Mouse (Mus musculus) cerebellum, adult 9-10 months (tissue): ENCODE measurements around the gene Tldc2.

Experiments
- DNase-seq: peaks from one replicate; pipeline ENCODE4 v3.0.0; 2022

Gene Tldc2

GRCm38 (mm10) chr2:157086796-157087195, at the start of gene Tldc2:
Tldc2 (plus strand) TSS chr2:157087055.
- DNase-seq, result peak; percentile 11

- no peak for DNase-seq
These were observed 49.6 kb upstream of the Tldc2 start for GRCm38 (mm10) chr2:157037303-157037702.

DNA sequence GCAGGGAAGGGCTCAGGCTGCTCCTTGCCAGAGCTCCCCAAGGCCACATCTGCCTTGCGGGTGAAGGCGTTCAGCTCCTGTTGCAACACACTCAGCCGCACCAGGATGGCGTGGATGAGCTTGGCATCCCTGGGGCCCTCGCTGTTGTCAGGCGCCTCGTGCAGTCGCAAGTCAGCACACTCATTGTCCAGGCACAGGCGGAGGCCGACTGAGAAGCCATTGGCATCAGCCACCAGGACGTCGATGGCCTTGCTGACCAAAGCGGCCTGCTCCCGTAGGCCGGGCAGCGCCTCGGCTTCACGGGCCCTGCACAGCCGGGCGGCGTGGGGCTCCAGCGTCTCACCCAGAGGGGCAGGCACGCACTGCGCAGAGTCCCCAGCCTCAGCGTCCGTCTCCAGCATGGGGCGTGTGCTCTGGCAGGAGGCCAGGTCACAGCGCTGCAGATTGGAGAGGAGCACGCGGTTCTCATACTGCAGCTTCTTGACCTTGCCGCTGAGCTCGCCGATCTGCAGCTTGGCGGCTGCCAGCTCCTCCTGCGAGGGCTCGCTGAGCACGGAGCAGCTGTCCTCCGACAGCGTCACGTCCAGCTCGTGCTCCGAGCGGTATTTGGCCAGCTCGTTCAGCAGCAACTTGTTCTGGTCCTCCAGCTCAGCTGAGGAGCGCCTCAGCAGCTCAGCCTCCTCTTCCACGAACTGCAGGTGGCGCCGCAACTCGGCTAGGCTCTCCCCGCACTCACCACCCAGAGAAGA, 46.8 kb upstream of the Tldc2 start:
- peak; percentile 62 for DNase-seq

DNA sequence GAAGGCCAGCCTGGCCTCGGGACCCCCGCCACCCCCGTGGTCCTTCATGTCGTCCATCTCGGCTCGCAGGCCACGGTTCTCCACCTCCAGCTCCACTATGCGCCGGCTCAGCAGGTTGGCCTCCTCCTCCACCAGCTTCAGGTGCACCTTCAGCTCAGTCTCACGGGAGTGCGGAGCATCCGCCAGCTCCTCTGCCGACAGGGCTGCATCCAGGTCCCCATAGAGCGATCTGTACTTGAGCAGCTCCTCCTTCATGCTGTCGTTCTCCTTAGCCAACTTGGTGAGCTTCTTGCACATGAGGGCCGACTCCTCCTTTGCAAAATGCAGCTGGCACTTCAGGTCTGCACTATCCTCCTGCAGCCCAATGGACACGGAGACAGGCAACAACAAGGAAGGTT, 46.2 kb upstream of the Tldc2 start:
- peak; percentile 56 for DNase-seq

DNA sequence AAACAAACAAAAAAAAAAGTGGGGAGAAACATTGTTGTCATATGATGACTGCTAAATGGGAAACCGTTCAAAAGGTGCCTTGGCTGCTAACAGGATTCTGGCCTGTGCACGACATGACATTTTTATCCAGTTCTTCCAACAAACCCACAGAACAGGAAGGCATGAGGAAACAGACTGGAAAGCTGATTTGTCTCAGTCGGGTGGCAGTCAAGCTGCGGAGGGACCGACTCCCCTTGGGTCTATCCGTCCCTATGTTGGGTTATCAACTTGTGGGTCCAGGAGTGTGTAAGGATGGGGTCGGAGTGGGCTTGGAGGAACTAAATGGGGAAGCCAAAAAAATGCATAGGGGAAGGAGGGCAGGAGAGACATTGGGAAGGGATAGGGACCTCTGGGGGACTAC, 45.4 kb upstream of the Tldc2 start:
- DNase-seq, result peak; percentile 55

DNA sequence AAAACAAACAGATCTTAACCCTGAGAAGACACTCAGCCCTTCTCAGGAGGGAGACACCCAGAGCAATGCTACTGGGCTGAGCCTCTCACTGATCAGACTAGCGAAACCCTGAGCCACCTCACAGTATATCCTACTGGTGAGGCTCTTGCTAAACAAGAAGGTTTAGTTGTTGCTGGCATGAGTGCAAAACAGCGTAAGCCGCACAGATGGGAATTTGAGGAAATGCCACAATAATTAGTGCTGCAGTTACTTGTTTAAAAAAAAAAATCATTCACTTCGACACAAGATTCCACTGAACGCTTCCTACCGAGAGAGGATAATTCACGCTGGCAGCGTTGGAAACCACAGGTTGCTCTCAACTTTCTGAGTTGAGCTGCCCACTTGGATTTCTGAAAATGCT, 43.3 kb upstream of the Tldc2 start:
- no peak for DNase-seq

GRCm38 (mm10) chr2:157043987-157044386, 42.9 kb upstream of the Tldc2 start:
- DNase-seq, result no peak

DNA sequence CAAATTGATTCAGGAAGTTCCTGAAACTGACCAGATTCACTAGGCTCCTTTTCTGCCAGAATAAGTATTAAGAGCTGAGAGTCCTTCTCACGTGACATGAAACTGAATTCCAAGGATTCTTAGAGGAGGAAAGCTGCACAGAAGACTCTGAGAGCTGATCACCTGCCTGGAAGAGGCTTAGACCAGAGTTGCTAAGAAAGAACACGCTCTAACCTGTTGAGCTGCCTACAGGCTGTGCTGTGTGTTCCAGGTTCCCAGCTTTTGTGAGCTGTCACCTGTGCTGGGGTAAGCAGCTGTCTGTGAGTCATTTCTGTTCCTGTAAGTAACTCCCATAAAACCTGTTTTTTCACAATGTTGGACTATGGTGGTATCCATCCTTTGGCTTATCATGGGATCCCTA, 40.9 kb upstream of the Tldc2 start:
- no peak for DNase-seq

DNA sequence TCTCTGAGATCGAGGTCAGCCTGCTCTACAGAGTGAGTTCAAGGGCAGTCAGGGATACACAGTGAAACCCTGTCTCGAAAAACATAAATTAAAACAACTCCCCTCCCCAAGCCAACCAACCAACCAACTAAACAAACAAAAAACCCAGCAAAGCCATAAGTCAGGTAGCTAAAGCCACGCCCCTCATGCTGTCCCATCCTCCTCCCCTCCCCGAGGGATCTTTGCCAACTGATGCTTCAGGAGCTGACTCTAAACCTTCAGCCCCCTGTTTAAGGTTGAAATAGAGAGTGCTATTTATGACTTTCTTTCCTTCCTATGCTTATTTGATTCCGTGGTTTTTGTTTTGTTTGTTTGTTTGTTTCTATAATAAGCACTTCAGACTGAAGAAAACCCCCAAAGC, 39.9 kb upstream of the Tldc2 start:
- DNase-seq, result no peak

GRCm38 (mm10) chr2:157048395-157049181, 38.3 kb upstream of the Tldc2 start:
- no peak for DNase-seq

DNA sequence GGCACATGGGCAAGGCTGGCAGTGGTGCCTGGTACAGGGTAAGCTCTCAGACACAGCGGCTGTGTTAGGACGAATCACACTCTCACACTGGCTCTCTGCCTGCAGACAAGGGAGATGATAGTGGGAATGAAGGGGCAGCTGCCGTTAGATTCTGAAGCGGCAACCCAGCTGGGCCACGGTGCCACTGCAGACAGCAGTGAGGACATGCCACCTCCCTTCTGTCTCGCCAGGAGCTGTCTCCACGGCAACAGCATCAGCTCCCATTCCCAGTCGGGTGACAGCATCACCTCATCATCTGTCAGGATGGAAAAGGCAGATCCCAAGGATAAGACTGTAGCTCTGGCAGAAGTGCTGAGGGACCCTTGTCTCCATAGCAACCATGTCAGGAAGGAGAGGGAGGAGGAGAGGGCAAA, 37.0 kb upstream of the Tldc2 start:
- no peak for DNase-seq

DNA sequence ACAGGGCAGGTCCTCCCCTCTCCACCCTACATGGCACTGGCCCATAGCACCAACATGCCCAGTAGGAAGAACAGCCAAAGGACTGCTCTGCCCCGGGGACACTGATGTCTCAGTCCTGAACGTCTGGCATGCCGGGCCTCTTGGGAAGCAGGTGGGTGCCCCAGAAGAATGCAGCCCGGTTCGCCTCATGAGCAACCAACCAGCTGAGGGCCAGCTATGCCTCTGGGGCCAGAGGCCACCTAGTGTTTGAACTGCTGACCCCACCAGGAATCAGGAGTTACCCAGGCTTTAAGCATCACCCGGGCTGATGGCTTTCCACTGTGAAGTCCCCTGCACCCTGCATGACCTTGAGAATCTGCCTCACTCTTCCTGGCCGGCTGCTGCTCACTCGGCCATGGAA, 34.4 kb upstream of the Tldc2 start:
- DNase-seq, result no peak

GRCm38 (mm10) chr2:157053124-157053523, 33.7 kb upstream of the Tldc2 start:
- no peak for DNase-seq

GRCm38 (mm10) chr2:157053787-157054186, 33.1 kb upstream of the Tldc2 start:
- no peak for DNase-seq

- DNase-seq, result no peak
These were observed 32.6 kb upstream of the Tldc2 start for GRCm38 (mm10) chr2:157054297-157054696.

GRCm38 (mm10) chr2:157054816-157055215, 32.0 kb upstream of the Tldc2 start:
- DNase-seq, result no peak

DNA sequence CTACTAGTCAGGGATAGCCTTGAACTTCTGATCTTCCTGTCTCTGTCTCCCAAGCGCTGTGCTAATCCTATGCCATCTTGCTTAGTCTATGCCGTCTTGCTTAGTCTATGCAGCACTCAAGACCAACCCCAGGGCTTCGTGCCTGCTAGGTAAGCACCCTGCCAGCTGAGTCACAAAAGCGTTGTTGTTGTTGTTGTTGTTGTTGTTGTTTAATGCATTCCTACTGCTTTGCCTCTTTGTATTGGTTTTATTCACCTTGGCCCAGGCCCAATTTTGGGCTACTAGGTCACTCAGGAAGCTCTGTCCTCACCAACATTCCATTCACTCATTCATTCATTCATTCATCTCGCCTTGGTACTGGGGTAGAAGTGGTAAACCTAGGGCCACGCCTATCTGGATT, 31.1 kb upstream of the Tldc2 start:
- no peak for DNase-seq

GRCm38 (mm10) chr2:157057186-157057585, 29.7 kb upstream of the Tldc2 start:
- no peak for DNase-seq

GRCm38 (mm10) chr2:157057758-157058157, 29.1 kb upstream of the Tldc2 start:
- DNase-seq, result no peak

- peak; percentile 82 for DNase-seq
These were observed 28.4 kb upstream of the Tldc2 start for GRCm38 (mm10) chr2:157058342-157058998.

DNA sequence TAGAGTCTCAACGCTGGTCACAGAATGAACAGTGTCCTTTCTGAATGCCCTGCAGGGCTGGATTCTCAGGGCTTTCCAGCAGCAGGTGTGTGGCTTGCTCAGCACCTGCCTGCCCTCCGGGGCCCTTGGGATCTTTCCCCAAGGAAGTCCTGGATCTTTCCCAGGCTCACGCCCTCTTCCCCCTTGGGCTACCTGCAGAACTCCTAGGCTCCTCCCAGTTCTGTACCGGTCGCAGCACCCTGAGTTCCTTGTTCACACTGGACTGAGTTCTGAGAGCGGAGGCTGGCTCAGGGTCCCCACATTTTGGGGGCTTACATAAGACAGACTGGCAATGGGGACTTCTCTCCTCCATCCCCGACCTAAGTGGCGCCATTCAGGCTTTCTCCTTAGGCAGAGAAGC, 27.7 kb upstream of the Tldc2 start:
- no peak for DNase-seq

DNA sequence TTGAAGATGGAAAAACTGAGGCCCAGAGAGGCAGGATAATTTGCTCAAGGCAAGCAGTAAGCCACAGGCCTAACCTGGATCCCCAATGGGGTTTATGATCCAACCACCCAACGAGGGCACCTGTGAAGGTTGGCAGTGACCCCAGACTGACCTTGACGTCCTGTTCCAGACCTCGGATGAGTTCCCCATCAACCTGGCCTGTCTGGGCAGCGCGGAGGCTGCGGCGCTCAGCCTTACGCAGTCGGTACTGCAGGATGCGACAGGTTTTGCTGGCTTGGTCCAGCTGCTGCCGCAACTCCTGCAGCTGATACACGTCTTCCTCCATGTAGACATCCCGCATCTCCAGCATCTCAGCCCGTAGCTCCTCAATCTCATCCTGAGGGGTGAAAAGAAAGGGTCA, 26.8 kb upstream of the Tldc2 start:
- peak; percentile 76 for DNase-seq

- DNase-seq, result peak; percentile 89
These were observed 26.1 kb upstream of the Tldc2 start for GRCm38 (mm10) chr2:157060557-157061305.
